Mouse (Mus musculus): ENCODE data around the gene Hoxd8. TPM values are rescaled to one million over a fixed set of nuclear protein-coding genes. Genes with fewer than 3 reads are reported as not detected.

Hoxd8 gene
- polyA plus RNA-seq, 1 experiment from 2014 or later: 0.29 TPM

DNA sequence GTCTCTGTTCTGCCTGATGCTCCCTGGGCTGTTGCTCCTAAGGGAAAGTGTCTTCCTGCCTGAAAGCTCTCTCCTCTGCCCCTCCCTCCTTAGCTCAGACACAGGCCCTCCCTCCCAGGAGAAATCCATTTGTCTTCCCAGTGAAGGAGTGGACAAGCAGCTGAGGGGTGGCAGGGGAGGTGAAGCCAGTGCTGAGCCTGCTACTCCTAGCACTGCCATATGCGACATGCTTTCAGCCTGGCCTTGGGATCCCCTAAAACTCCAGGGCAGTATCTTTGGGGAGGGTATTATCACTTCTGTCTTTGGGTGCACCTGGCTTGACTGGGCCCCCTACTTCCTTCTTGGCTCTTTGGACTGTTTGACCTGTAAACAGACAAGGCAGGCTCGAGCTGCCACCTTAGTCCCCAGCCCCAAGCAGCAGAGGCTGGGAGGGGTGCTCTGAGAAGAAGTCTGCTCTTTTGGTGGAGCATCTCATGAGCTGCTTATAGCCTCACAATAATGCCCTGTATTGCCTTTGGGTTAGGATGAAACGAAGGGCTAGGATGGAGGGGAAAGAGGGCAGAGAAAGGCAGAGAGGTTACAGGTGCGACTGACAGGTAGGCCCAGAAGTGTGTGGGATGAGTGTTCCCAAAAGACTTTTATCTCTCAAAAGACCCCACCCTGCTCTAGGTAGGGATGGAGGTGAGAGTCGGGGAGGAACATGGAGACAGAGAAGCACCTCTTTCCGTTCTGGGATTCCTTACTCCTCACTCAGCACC is 41.3 kb downstream of the Hoxd8 start:
- WGBS: 5% methylated on average over 6 of the region's 6 CpGs
- Histone ChIP-seq H3K4me1 (ENCODE audit: insufficient read depth) (no peaks in the 10 kb centered on the region), H3K27ac (ENCODE audit: low read depth) (no peak overlapping the region), H3K9me3 (ENCODE audit: low read depth, low read length) (no peaks in the 10 kb centered on the region), H3K4me3 (ENCODE audit: low read depth, low read length) (no peak overlapping the region), H3K27me3 (ENCODE audit: insufficient read depth, low read length) (peaks cover 98% of the 10 kb centered on the region), H3K4me2 (no peak overlapping the region), H3K36me3 (ENCODE audit: insufficient read depth) (no peaks in the 10 kb centered on the region), H3K9ac (no peak overlapping the region)
- no peak for ATAC-seq (ENCODE audit: insufficient read depth)
- DNase-seq: no peak
- no peak for TF ChIP-seq CTCF (IDR thresholded peaks at IDR 0.05; ENCODE audit: low read depth)

DNA sequence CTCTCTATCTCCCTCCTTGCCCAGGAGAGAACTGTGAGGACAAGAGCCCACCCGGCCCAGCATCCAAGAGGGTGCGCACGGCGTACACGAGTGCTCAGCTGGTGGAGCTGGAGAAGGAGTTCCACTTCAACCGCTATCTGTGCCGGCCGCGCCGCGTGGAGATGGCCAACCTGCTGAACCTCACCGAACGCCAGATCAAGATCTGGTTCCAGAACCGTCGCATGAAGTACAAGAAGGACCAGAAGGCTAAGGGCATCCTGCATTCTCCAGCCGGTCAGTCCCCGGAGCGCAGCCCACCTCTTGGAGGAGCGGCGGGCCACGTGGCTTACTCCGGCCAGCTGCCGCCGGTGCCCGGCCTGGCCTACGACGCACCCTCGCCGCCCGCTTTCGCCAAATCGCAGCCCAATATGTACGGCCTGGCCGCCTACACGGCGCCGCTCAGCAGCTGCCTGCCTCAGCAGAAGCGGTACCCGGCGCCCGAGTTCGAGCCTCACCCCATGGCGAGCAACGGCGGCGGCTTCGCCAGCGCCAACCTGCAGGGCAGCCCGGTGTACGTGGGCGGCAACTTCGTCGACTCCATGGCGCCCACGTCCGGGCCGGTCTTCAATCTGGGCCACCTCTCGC is 42.0 kb downstream of the Hoxd8 start:
- TF ChIP-seq CTCF (IDR thresholded peaks at IDR 0.05; ENCODE audit: low read depth): no peak
- H3K4me1 ChIP-seq (ENCODE audit: insufficient read depth): no peaks in the 10 kb centered on the region
- ATAC-seq (ENCODE audit: insufficient read depth) (no peak), DNase-seq (no peak)
- H3K9ac ChIP-seq: no peak overlapping the region
- no peaks in the 10 kb centered on the region for H3K9me3 ChIP-seq (ENCODE audit: low read depth, low read length)
- H3K27ac ChIP-seq (ENCODE audit: low read depth): no peak overlapping the region
- peak overlapping the region; percentile 14 for H3K4me3 ChIP-seq (ENCODE audit: low read depth, low read length)
- no peaks in the 10 kb centered on the region for H3K36me3 ChIP-seq (ENCODE audit: insufficient read depth)
- WGBS: 2% methylated on average over 58 of the region's 58 CpGs
- peak overlapping the region; percentile 10; the same call in 1 of the 2 replicates for H3K4me2 ChIP-seq
- H3K27me3 ChIP-seq (ENCODE audit: insufficient read depth, low read length): peaks cover 99% of the 10 kb centered on the region

DNA sequence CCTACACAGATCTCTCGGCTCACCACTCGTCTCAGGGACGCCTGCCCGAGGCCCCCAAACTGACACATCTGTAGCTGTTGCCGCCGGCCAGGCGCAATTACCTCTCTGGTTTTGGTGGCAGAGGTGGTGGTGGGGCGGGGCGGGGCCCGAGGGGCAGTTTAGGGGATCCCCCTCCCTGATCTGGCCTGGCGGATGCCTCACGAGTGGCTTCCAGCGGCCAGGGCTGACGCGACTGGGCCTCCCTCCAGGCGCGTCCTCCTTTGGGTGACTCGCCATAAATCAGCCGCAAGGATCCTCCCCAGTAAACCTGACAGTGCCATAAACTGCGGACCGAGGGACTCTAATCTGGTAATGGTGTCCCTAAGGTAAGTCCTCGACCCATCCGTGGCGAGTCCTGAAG is 42.6 kb downstream of the Hoxd8 start:
- H3K27me3 ChIP-seq (ENCODE audit: insufficient read depth, low read length): peaks cover 99% of the 10 kb centered on the region
- 4% methylated on average over 24 of the region's 24 CpGs for WGBS
- DNase-seq (no peak), ATAC-seq (ENCODE audit: insufficient read depth) (no peak)
- H3K4me2 ChIP-seq: no peak overlapping the region; the same call in 1 of the 2 replicates
- no peak overlapping the region for H3K27ac ChIP-seq (ENCODE audit: low read depth)
- no peaks in the 10 kb centered on the region for H3K9me3 ChIP-seq (ENCODE audit: low read depth, low read length)
- H3K4me1 ChIP-seq (ENCODE audit: insufficient read depth): no peaks in the 10 kb centered on the region
- no peak overlapping the region for H3K9ac ChIP-seq
- H3K4me3 ChIP-seq (ENCODE audit: low read depth, low read length): peak overlapping the region; percentile 14
- H3K36me3 ChIP-seq (ENCODE audit: insufficient read depth): no peaks in the 10 kb centered on the region
- no peak for TF ChIP-seq CTCF (IDR thresholded peaks at IDR 0.05; ENCODE audit: low read depth)

DNA sequence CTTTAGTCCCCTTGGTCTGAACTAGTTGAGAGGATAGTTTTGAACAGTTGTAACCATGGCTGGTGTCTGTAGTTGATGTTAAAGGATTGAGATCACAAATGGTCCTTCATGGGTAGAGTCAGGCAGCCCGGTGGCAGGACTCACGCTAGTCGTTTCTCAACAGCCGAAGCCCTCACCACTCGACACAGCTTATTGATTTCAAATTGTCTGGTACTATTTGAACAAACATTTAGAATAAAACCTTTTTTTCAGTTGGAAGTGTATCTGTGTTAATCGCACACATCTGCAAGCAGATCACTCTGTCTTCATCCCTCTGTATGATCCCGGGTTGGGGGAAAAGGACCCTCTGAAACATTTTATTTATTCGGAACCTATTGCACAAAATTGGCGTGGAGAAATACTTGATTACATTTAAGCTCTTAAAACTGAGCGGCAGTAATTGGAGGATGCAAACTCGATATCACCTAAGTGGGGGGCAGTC is 43.3 kb downstream of the Hoxd8 start:
- 12% methylated on average over 11 of the region's 11 CpGs for WGBS
- no peak for DNase-seq
- Histone ChIP-seq H3K9me3 (ENCODE audit: low read depth, low read length) (no peaks in the 10 kb centered on the region), H3K36me3 (ENCODE audit: insufficient read depth) (no peaks in the 10 kb centered on the region), H3K4me3 (ENCODE audit: low read depth, low read length) (no peak overlapping the region), H3K4me2 (no peak overlapping the region), H3K9ac (no peak overlapping the region), H3K4me1 (ENCODE audit: insufficient read depth) (no peaks in the 10 kb centered on the region), H3K27me3 (ENCODE audit: insufficient read depth, low read length) (peaks cover 99% of the 10 kb centered on the region), H3K27ac (ENCODE audit: low read depth) (no peak overlapping the region)
- no peak for ATAC-seq (ENCODE audit: insufficient read depth)
- TF ChIP-seq CTCF (IDR thresholded peaks at IDR 0.05; ENCODE audit: low read depth): no peak

DNA sequence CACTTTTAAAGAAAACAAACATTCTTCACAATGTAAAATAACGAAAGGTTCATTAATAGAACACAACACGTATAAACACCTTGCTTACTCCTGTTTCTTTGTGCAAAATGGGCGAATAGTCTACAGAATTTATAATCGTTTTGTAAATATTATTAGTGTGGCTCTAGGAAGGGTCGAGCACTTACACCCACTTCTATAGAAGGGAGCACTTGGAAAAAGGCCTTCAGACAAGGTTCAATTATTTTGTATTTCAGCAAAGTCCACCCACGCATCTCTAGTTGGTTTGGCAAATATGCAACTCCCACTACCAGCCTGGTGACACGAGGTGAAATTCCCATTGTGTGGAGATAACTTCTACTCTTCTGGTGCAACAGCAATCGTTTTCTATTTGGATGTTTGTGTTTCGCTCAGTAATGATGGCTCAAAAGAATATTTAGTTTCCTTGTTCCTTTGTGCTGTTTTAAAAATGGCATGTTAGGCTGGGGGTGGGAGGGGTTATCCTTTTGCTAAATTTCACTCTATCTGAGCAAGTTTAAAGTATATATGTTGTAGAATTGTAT is 44.1 kb downstream of the Hoxd8 start:
- no peak overlapping the region for H3K27ac ChIP-seq (ENCODE audit: low read depth)

DNA sequence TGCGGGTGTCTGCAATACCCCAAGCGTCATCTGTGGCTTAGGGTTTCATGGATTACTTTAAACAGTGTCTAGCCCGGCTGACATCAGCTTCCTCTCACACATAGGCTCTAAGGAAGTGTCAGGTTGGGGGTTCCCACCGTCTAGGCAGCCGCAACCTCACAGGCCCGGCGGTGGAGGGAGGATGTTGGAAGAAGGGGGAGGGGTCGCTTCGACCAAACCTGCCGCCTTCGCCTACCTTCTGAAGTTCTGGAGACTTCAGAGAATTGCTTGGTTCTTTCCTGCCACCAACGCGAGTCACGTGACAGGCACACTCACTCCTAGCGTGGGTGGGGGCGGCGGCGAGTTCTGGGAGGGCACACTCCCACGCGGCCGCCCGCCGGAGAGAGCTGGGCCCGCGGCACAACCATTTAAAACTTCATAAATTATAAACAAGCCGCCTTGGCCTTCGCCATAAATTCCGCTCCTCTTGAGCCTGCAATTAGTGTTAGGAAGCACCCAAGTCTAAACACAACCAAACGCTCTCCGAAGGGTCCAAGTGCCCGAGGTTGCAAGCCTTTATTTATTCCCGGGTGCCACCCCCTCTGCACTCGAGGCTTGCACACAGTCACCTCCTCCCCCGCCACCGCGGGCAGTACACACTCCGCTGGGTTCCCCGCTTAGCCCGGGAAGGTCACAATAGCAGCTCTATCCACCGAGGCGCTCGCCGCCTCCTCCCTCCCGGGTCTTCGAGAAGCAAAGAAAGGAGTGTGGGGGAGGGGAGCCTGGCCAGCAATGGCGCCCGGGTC is 45.1 kb downstream of the Hoxd8 start:
- Histone ChIP-seq H3K27ac (ENCODE audit: low read depth) (no peak overlapping the region), H3K4me2 (peak overlapping the region; percentile 54), H3K4me3 (ENCODE audit: low read depth, low read length) (peak overlapping the region; percentile 18), H3K9me3 (ENCODE audit: low read depth, low read length) (no peaks in the 10 kb centered on the region), H3K4me1 (ENCODE audit: insufficient read depth) (no peaks in the 10 kb centered on the region), H3K36me3 (ENCODE audit: insufficient read depth) (no peaks in the 10 kb centered on the region), H3K9ac (no peak overlapping the region), H3K27me3 (ENCODE audit: insufficient read depth, low read length) (peaks cover 100% of the 10 kb centered on the region)
- WGBS: under 1% methylated on average over 47 of the region's 47 CpGs
- no peak for TF ChIP-seq CTCF (IDR thresholded peaks at IDR 0.05; ENCODE audit: low read depth)
- ATAC-seq (ENCODE audit: insufficient read depth) (peak; percentile 19; the same call in 1 of the 2 replicates), DNase-seq (no peak)

More for the DNA sequence above, 44.1 kb downstream of the Hoxd8 start:
- Histone ChIP-seq H3K36me3 (ENCODE audit: insufficient read depth) (no peaks in the 10 kb centered on the region), H3K4me1 (ENCODE audit: insufficient read depth) (no peaks in the 10 kb centered on the region), H3K27me3 (ENCODE audit: insufficient read depth, low read length) (peaks cover 100% of the 10 kb centered on the region), H3K4me3 (ENCODE audit: low read depth, low read length) (no peak overlapping the region), H3K9ac (no peak overlapping the region), H3K4me2 (no peak overlapping the region), H3K9me3 (ENCODE audit: low read depth, low read length) (no peaks in the 10 kb centered on the region)
- DNase-seq (no peak), ATAC-seq (ENCODE audit: insufficient read depth) (no peak)
- no peak for TF ChIP-seq CTCF (IDR thresholded peaks at IDR 0.05; ENCODE audit: low read depth)
- WGBS: 9% methylated on average over 9 of the region's 9 CpGs

Data from lung, embryonic 14.5 days (tissue).